Mouse (Mus musculus): ENCODE measurements at regions not wholly inside any gene's neighbourhood (a gene's known extent, or its start where the extent isn't known, plus 50 kb on each side); places are given as distances from the start of the nearest gene placed in this dataset.

DNA sequence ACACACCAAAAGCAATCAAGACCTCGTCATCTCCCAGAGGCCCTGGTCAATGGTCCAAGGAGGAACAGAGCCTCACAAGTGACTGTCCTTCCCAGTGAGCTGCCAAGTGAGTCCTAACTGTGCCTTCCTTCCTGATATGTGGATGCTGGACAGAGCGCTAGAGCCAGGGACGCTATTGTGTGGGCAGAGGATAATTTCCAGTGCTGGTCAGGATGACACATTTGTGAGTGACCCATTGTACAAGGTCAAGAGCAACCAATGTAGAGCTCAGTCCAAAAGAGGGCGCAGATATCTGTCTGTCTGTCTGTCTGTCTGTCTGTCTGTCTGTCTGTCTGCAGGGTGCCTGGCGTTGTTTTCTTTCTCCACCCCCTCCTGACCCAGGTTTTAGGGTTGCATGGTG, 57.4 kb upstream of the Zc3h12a start:
- in situ Hi-C loops (cut with MboI; ENCODE audit: low pct_unique_long_range_greater_than_20kb in 1 of 2, low sequenced_read_pairs in 2 of 2, unreplicated experiment in 1 of 2) = no loop called here

DNA sequence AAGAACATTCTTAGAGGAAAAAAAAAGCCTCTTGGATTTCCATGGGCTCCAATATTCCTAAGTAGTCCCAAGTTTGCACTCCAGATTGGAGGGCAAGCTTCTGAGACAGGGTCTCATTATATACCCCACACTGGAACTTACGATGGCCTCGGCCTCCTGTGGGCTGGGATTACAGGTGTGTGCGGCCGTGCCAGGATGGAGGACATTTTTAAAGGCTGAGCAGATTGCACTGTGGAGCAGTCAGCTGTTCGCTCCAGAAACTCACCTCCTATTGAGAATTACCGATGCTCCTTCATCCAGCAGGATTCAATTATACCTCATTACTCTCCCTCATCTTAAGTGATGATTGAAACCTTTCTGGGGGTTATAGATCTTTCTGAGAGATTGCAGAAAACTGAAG, 53.3 kb upstream of the Zc3h12a start:
- in situ Hi-C loops (cut with MboI; ENCODE audit: low pct_unique_long_range_greater_than_20kb in 1 of 2, low sequenced_read_pairs in 2 of 2, unreplicated experiment in 1 of 2) = no loop called here

DNA sequence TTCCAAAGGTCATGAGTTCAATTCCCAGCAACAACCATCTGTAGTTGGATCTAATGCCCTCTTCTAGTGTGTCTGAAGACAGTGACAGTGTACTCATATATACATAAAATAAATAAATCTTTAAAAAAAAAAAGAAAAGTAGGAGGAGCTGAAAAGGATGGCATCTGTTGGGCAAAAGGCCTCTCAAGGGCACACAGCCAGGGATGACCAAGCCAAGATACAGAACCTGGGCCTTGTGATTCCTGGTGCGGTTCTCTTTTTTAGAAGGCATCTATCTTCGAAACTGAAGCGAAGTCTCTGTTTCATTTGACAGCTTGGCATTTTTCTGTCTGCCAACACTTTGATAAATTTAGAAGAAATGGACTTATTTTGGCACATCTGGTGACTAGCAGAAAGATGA, 50.9 kb upstream of the Zc3h12a start:
- in situ Hi-C loops (cut with MboI; ENCODE audit: low pct_unique_long_range_greater_than_20kb in 1 of 2, low sequenced_read_pairs in 2 of 2, unreplicated experiment in 1 of 2) = loop anchor here in 1 of 2 experiments (5.0 kb wide), 1 partner anchor 39 kb away; no protein-coding TSS in a partner anchor

DNA sequence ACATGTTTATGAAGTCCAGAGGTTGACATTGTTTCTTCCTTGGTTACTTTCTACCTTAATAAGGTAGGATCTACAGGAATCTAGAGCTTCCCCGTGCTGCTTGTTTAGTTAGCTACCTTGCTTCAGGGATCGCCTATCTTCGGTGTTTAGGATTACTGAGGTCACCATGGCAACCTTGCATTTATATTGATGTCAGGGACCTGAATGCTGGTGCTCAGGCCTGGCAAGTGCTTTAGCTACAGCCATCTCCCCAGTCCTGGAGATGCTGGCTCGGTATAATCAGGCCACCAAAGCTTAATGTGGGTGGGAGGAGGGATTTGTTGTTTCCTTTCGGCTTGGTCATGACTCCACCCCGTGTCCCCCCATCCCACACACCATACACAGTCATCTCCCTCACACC, 50.0 kb upstream of the Zc3h12a start:
- in situ Hi-C loops (cut with MboI; ENCODE audit: low pct_unique_long_range_greater_than_20kb in 1 of 2, low sequenced_read_pairs in 2 of 2, unreplicated experiment in 1 of 2) = loop anchor here in 1 of 2 experiments (5.0 kb wide), 1 partner anchor 40 kb away; no protein-coding TSS in a partner anchor

All from mouse embryonic stem cell (cell line).